Comparison of ENCODE assay signal across 8 mouse cellular contexts in genomic region chr13:23752067-23752741, GRCm38 (mm10). TPM values are rescaled to one million over a fixed set of nuclear protein-coding genes. Genes with fewer than 3 reads are reported as not detected.
DNase-seq lines count a peak whose midpoint lies in the region; ATAC-seq and TF ChIP-seq lines count a peak whose summit lies in the region.
"Not testable (repeated sequence)": the region's sequence is repeated elsewhere in the genome, so short reads cannot be mapped to it uniquely, and the experiment has no call there.

Hist1h3b (plus strand) TSS chr13:23752267.

- H3K79me2 ChIP-seq in macrophage (ENCODE audit: inconsistent target): not testable (repeated sequence)

- not testable (repeated sequence) for H3K27me3 ChIP-seq in hindbrain, postnatal 0 days (ENCODE audit: insufficient read depth, low read length)

- ATAC-seq in hindbrain, postnatal 0 days: peak; percentile 84

- WGBS in hindbrain, postnatal 0 days: under 1% methylated on average over 16 of the region's 47 CpGs
- WGBS in macrophage (ENCODE audit: missing documents): 3% methylated on average over 12 of the region's 47 CpGs

- not testable (repeated sequence) for H3K36me3 ChIP-seq in hindbrain, postnatal 0 days (ENCODE audit: insufficient read depth, low read length); macrophage (ENCODE audit: inconsistent target)

- peak within 1 kb of the TSS; percentile 40 for H3K4me3 ChIP-seq in hindbrain, postnatal 0 days (ENCODE audit: low read length)
- H3K4me3 ChIP-seq in macrophage (ENCODE audit: inconsistent target): peak within 1 kb of the TSS; percentile 14

- peak; percentile 57 for DNase-seq in T-cell, adult 2 months (ENCODE audit: low spot score)
- DNase-seq in cerebellum, postnatal 4 days (ENCODE audit: low spot score in 2 of 2): peak; percentile 80 to 85
- peak; percentile 44 for DNase-seq in gastrocnemius, adult 18-20 months (ENCODE audit: low spot score)
- DNase-seq in hindbrain, postnatal 0 days (ENCODE audit: low spot score): peak; percentile 97
- DNase-seq in left cerebral cortex, adult 18-20 months (ENCODE audit: low spot score in 2 of 2): peak; percentile 94 to 96
- peak; percentile 92 for DNase-seq in right cerebral cortex, adult 18-20 months
- peak; percentile 47 for DNase-seq in urinary bladder, postnatal 10 days (ENCODE audit: low spot score)

- peak within 1 kb of the TSS; percentile 71 for H3K4me2 ChIP-seq in hindbrain, postnatal 0 days (ENCODE audit: low read depth, low read length)

- not testable (repeated sequence) for H3K4me1 ChIP-seq in hindbrain, postnatal 0 days (ENCODE audit: insufficient read depth, low read length)

- H3K27ac ChIP-seq in hindbrain, postnatal 0 days: peak within 1 kb of the TSS; percentile 92
- H3K27ac ChIP-seq in macrophage: peak within 1 kb of the TSS; percentile 80

- peak within 1 kb of the TSS; percentile 40; the same call in 1 of the 2 replicates for H3K9ac ChIP-seq in hindbrain, postnatal 0 days (replicated peaks; ENCODE audit: low read length)

- not testable (repeated sequence) for H3K9me3 ChIP-seq in hindbrain, postnatal 0 days (ENCODE audit: low read length)

- not testable (repeated sequence) for TF ChIP-seq CTCF in hindbrain, postnatal 0 days (IDR thresholded peaks at IDR 0.05; ENCODE audit: low read depth)

RNA-seq across cellular contexts. Expression of gene Hist1h3b, which starts in this region (rescaled TPM):
- 1 to 10 TPM in 1 of 2 experiments, not detected in 1; 1.3 TPM for total RNA-seq in gastrocnemius, adult 18-20 months (2021)
- 956 and 1,079 TPM in 2 replicates for total RNA-seq in hindbrain, postnatal 0 days (2014; rRNA removed)
- 2.6 and 3.2 TPM in 2 replicates for polyA plus RNA-seq in hindbrain, postnatal 0 days (2015; fragmentation: Nextera tagmentation; extraction: Ambion mirVana)
- total RNA-seq in left cerebral cortex, adult 18-20 months (2021): 1 to 10 TPM; 4.3 to 9.9 TPM
- total RNA-seq in macrophage (2018; cell fraction: chromatin; rRNA removed): 10 to 100 TPM in 1 of 26 experiments, 1 to 10 TPM in 2, not detected in 23; 2.2 to 11.6 (median 4.5) TPM
- 10 to 100 TPM in 15 of 26 experiments, 1 to 10 TPM in 11; 2.2 to 40.1 (median 11.7) TPM for total RNA-seq in macrophage (2018; cell fraction: cytosol; rRNA removed)
- total RNA-seq in macrophage (2018; cell fraction: nucleus; rRNA removed): 10 to 100 TPM in 1 of 26 experiments, 1 to 10 TPM in 15, not detected in 10; 1.2 to 19.8 (median 2.5) TPM
- polyA plus RNA-seq in macrophage (2018): not detected in 3 replicates

Comparison
In these comparisons a context has a peak if more than half of its experiments do, and no peak if none do; other contexts are left out.
1. Peak in every context shown above with its lines: DNase-seq, ATAC-seq, H3K4me3 ChIP-seq and H3K27ac ChIP-seq.
2. RNA of gene Hist1h3b (total RNA-seq): 956 to 1,079 TPM in hindbrain, postnatal 0 days; 4.3 to 9.9 TPM in left cerebral cortex, adult 18-20 months and 1.3 TPM in gastrocnemius, adult 18-20 months; every median in the first group is over 10 times any median in the second.
3. DNase-seq: peak in every context shown above with its lines; median percentile 97 in hindbrain, postnatal 0 days; 95 in left cerebral cortex, adult 18-20 months; 92 in right cerebral cortex, adult 18-20 months; 82 in cerebellum, postnatal 4 days; 57 in T-cell, adult 2 months; 47 in urinary bladder, postnatal 10 days; 44 in gastrocnemius, adult 18-20 months.